Mouse (Mus musculus): Measurements from ENCODE around the gene AA986860. TPM values are rescaled to one million over a fixed set of nuclear protein-coding genes. Genes with fewer than 3 reads are reported as not detected.

Gene AA986860
- total and polyA plus RNA-seq, 3 experiments = 0.31 to 0.58 TPM; not detected in 1

GRCm38 (mm10) chr1:130715561-130716217 is 16.1 kb upstream of the AA986860 start, which contains the start of gene Gm29427:
Gene Gm29427 (minus strand): TSS chr1:130715799.
- H3K27ac ChIP-seq (ENCODE audit: control insufficient read depth, low read depth, low read length) = peak within 1 kb of the TSS; percentile 77
- peaks cover 6 to 26% of the 10 kb centered on the region in 2 experiments for H3K36me3 ChIP-seq (ENCODE audit: control insufficient read depth in 1 of 2, insufficient read depth in 2 of 2, low read length in 2 of 2)
- H3K4me3 ChIP-seq (ENCODE audit: control insufficient read depth in 1 of 2, insufficient read depth in 1 of 2, low read depth in 2 of 2, low read length in 2 of 2) = peak within 1 kb of the TSS; percentile 73 to 77
- H3K9me3 ChIP-seq (replicated peaks; ENCODE audit: insufficient read depth, low read length) = no peaks in the 10 kb centered on the region
- no peaks in the 10 kb centered on the region for H3K27me3 ChIP-seq (ENCODE audit: control insufficient read depth in 1 of 2, insufficient read depth in 2 of 2, low read length in 2 of 2)
- peaks cover 4 to 16% of the 10 kb centered on the region in 2 experiments for H3K4me1 ChIP-seq (ENCODE audit: control insufficient read depth in 1 of 2, insufficient read depth in 2 of 2, low read length in 2 of 2)
- peak within 1 kb of the TSS; percentile 92 for H3K9ac ChIP-seq (ENCODE audit: control insufficient read depth, low read depth, low read length, poor library complexity, severe bottlenecking)
- peak; percentile 97 for DNase-seq (ENCODE audit: low read depth, low spot score)
- H3K79me2 ChIP-seq (ENCODE audit: control insufficient read depth, insufficient read depth, low read length, poor library complexity) = peaks cover 35% of the 10 kb centered on the region
- TF ChIP-seq JUND (IDR thresholded peaks at IDR 0.05; ENCODE audit: low read depth, low read length) (no peak), GATA1 (IDR thresholded peaks at IDR 0.05; ENCODE audit: low read depth, low read length) (no peak), ELF1 (IDR thresholded peaks at IDR 0.05; ENCODE audit: low read depth, low read length) (no peak), ZKSCAN1 (IDR thresholded peaks at IDR 0.05; ENCODE audit: low read depth, low read length) (no peak), BHLHE40 (IDR thresholded peaks at IDR 0.05; ENCODE audit: borderline replicate concordance, low read depth, low read length) (no peak), RAD21 (IDR thresholded peaks at IDR 0.05; ENCODE audit: low read depth, low read length) (no peak), GABPA (IDR thresholded peaks at IDR 0.05; ENCODE audit: low read depth, low read length) (no peak), RCOR1 (IDR thresholded peaks at IDR 0.05; ENCODE audit: low read depth, low read length) (no peak), USF1 (IDR thresholded peaks at IDR 0.05; ENCODE audit: low read depth, low read length) (peak; percentile 99), E2F4 (IDR thresholded peaks at IDR 0.05; ENCODE audit: borderline replicate concordance, low read depth, low read length) (no peak), MYB (IDR thresholded peaks at IDR 0.05; ENCODE audit: low read depth, low read length) (no peak), ZC3H11A (IDR thresholded peaks at IDR 0.05; ENCODE audit: low read depth, low read length) (no peak), MAX (IDR thresholded peaks at IDR 0.05; ENCODE audit: low read length) (peak; percentile 89), CHD1 (IDR thresholded peaks at IDR 0.05; ENCODE audit: low read depth, low read length) (no peak), POLR2AphosphoS5 (IDR thresholded peaks at IDR 0.05; ENCODE audit: borderline replicate concordance, low read depth, low read length) (no peak), ZNF384 (IDR thresholded peaks at IDR 0.05; ENCODE audit: low read depth, low read length) (no peak), EP300 (IDR thresholded peaks at IDR 0.05; ENCODE audit: low read depth in 1 of 2, low read length in 2 of 2) (peak in 1 of 2 experiments; percentile 25; a peak in 2 of 4 replicates), TCF12 (IDR thresholded peaks at IDR 0.05; ENCODE audit: low read depth, low read length) (peak; percentile 35; the same call in 1 of the 2 replicates), SIN3A (IDR thresholded peaks at IDR 0.05; ENCODE audit: low read length) (peak; percentile 83), KAT2A (conservative IDR thresholded peaks at IDR 0.05; ENCODE audit: low read depth, low read length) (no peak), HCFC1 (IDR thresholded peaks at IDR 0.05; ENCODE audit: low read depth, low read length) (peak; percentile 81), POLR2AphosphoS2 (IDR thresholded peaks at IDR 0.05; ENCODE audit: low read length) (peak; percentile 84), ETS1 (IDR thresholded peaks at IDR 0.05; ENCODE audit: low read depth, low read length) (peak; percentile 18; the same call in 1 of the 2 replicates), USF2 (IDR thresholded peaks at IDR 0.05; ENCODE audit: borderline replicate concordance in 1 of 2, insufficient read depth in 1 of 2, low read depth in 1 of 2, low read length in 2 of 2) (peak; percentile 54 to 88; a peak in 3 of 4 replicates), MAZ (IDR thresholded peaks at IDR 0.05; ENCODE audit: low read depth, low read length) (peak; percentile 85), ZMIZ1 (IDR thresholded peaks at IDR 0.05; ENCODE audit: low read depth, low read length) (peak; percentile 82), CTCF (IDR thresholded peaks at IDR 0.05 in 2 of 3, conservative IDR thresholded peaks at IDR 0.05 in 1 of 3; ENCODE audit: control insufficient read depth in 1 of 3, insufficient read depth in 1 of 3, low read depth in 2 of 3, low read length in 3 of 3, poor library complexity in 1 of 3, severe bottlenecking in 1 of 3) (no peak), NELFE (IDR thresholded peaks at IDR 0.05; ENCODE audit: low read depth, low read length) (peak; percentile 73), MXI1 (IDR thresholded peaks at IDR 0.05; ENCODE audit: low read depth, low read length) (peak; percentile 86), MAFK (IDR thresholded peaks at IDR 0.05; ENCODE audit: borderline replicate concordance, low read depth, low read length) (no peak), POLR2A (IDR thresholded peaks at IDR 0.05; ENCODE audit: control insufficient read depth in 1 of 2, insufficient read depth in 1 of 2, low read depth in 1 of 2, low read length in 2 of 2, poor library complexity in 1 of 2) (peak; percentile 70 to 83; a peak in 3 of 4 replicates), TAL1 (IDR thresholded peaks at IDR 0.05; ENCODE audit: low read length) (no peak), CHD2 (IDR thresholded peaks at IDR 0.05; ENCODE audit: low read length) (peak; percentile 95), NRF1 (IDR thresholded peaks at IDR 0.05; ENCODE audit: insufficient read depth, low read depth, low read length, poor library complexity, severe bottlenecking) (0 out of 2 replicates have a peak, but pooled peaks have one; percentile 26), MEF2A (IDR thresholded peaks at IDR 0.05; ENCODE audit: extremely low read depth, insufficient replicate concordance, low read depth, low read length, poor library complexity, severe bottlenecking) (no peak), TBP (IDR thresholded peaks at IDR 0.05; ENCODE audit: low read depth, low read length) (peak; percentile 64; the same call in 1 of the 2 replicates), SMC3 (IDR thresholded peaks at IDR 0.05; ENCODE audit: low read depth, low read length) (no peak)

Measured in MEL (cell line).